Mouse (Mus musculus) hindbrain, embryonic 13.5 days (tissue): Measurements from ENCODE around the gene Gm21103. TPM values are rescaled to one million over a fixed set of nuclear protein-coding genes. Genes with fewer than 3 reads are reported as not detected.
"Not testable (repeated sequence)": the region's sequence is repeated elsewhere in the genome, so short reads cannot be mapped to it uniquely, and the experiment has no call there.

ENCODE experiments used
- ATAC-seq: fragments of 200-750 bp; cut with Nextera tagmentation; 2 replicates; pipeline ENCODE4 v1.8.0; 2017; ENCODE audit warnings: moderate TSS enrichment; ENCODE audit not compliant: low FRiP score
- H3K27ac ChIP-seq: fragments of 300-500 bp; sonication (generic); 2 replicates; pipeline ENCODE4 v1.5.1; 2015; ENCODE audit warnings: inconsistent platforms, mild to moderate bottlenecking, moderate library complexity
- H3K27me3 ChIP-seq: fragments of 300-500 bp; sonication (generic); 2 replicates; pipeline ENCODE4 v1.6.1; 2015; ENCODE audit warnings: mild to moderate bottlenecking, inconsistent platforms
- H3K36me3 ChIP-seq: fragments of 300-500 bp; sonication (generic); 2 replicates; pipeline ENCODE4 v1.6.1; 2015; ENCODE audit warnings: mild to moderate bottlenecking, inconsistent platforms
- H3K4me1 ChIP-seq: fragments of 300-500 bp; sonication (generic); replicated peaks from 2 replicates; pipeline ENCODE4 v1.6.1; 2015; ENCODE audit warnings: inconsistent platforms
- H3K4me2 ChIP-seq: fragments of 300-500 bp; sonication (generic); 2 replicates; pipeline ENCODE4 v1.6.1; 2015; ENCODE audit warnings: inconsistent platforms, mild to moderate bottlenecking, moderate library complexity
- H3K4me3 ChIP-seq: fragments of 300-500 bp; sonication (generic); 2 replicates; pipeline ENCODE4 v1.5.1; 2015; ENCODE audit warnings: mild to moderate bottlenecking, inconsistent platforms
- H3K9ac ChIP-seq: fragments of 300-500 bp; sonication (generic); 2 replicates; pipeline ENCODE4 v1.6.1; 2015; ENCODE audit warnings: mild to moderate bottlenecking, inconsistent platforms
- H3K9me3 ChIP-seq: fragments of 300-500 bp; sonication (generic); 2 replicates; pipeline ENCODE4 v1.6.1; 2016; ENCODE audit warnings: inconsistent platforms
- WGBS: fragments of 180-500 bp; shearing (Covaris S2); methylation state at CpG from one replicate; pipeline ENCODE4 v1.1.7; 2015; 5-methylcytosine and 5-hydroxymethylcytosine counted together
- polyA plus RNA-seq: library from polyadenylated mRNA; unstranded; fragments of >200 nt; fragmentation: Nextera tagmentation; extraction: Ambion mirVana; gene quantifications from 2 replicates; pipeline ENCODE4 v1.2.1, GENCODE M21; 2015

Gm21103 gene
- not detected in 2 replicates for polyA plus RNA-seq

- 78% methylated on average over 2 of the region's 2 CpGs for WGBS
- not testable (repeated sequence) for H3K27me3 ChIP-seq, ATAC-seq, H3K4me2 ChIP-seq, H3K4me3 ChIP-seq, H3K36me3 ChIP-seq, H3K4me1 ChIP-seq, H3K9ac ChIP-seq, H3K27ac ChIP-seq, H3K9me3 ChIP-seq
Measured at GRCm38 (mm10) chr14:6304743-6305142, at the start of gene Gm21103. TSS of gene Gm21103 (minus strand) at chr14:6304843.

- H3K9me3 ChIP-seq, H3K4me2 ChIP-seq, H3K4me1 ChIP-seq, H3K27ac ChIP-seq, H3K4me3 ChIP-seq, H3K36me3 ChIP-seq, H3K27me3 ChIP-seq, H3K9ac ChIP-seq, ATAC-seq: not testable (repeated sequence)
- WGBS = no CpG with 5 or more reads among the region's 10 CpGs
Measured at GRCm38 (mm10) chr14:6343578-6343977, 38.9 kb upstream of the Gm21103 start, which contains the start of gene Gm3618. TSS of gene Gm3618 (minus strand) at chr14:6343678.

- peak within 1 kb of the TSS; percentile 62 for H3K4me2 ChIP-seq
- H3K27ac ChIP-seq = peak within 1 kb of the TSS; percentile 60; the same call in 1 of the 2 replicates
- H3K9me3 ChIP-seq, H3K4me1 ChIP-seq, H3K36me3 ChIP-seq, H3K27me3 ChIP-seq, ATAC-seq: not testable (repeated sequence)
- peak within 1 kb of the TSS; percentile 54 for H3K4me3 ChIP-seq
- H3K9ac ChIP-seq = peak within 1 kb of the TSS; percentile 79
- 2% methylated on average over 38 of the region's 57 CpGs for WGBS
Measured at GRCm38 (mm10) chr14:6286931-6287715, 17.5 kb downstream of the Gm21103 start, which contains the start of gene Gm3411. TSS of gene Gm3411 (minus strand) at chr14:6287250.

Other genes with a start within 250 kb of the Gm21103 start
- gene Gm6337, start 246.6 kb downstream of the Gm21103 start, polyA plus RNA-seq = not detected in 2 replicates
- gene Gm8206, start 210.9 kb downstream of the Gm21103 start, polyA plus RNA-seq = 2.9 and 4.1 TPM in 2 replicates
- 5.2 and 5.6 TPM in 2 replicates for gene Gm3468, start 196.2 kb downstream of the Gm21103 start, polyA plus RNA-seq
- gene Gm3476, start 179.0 kb downstream of the Gm21103 start, polyA plus RNA-seq = not detected in 2 replicates
- not detected in 2 replicates for gene Gm21560, start 85.6 kb downstream of the Gm21103 start, polyA plus RNA-seq
- 6.8 and 7.6 TPM in 2 replicates for gene Gm3411, start 17.6 kb downstream of the Gm21103 start, polyA plus RNA-seq
- gene Gm3618, start 38.8 kb upstream of the Gm21103 start, polyA plus RNA-seq = not detected in 2 replicates
- 0.25 TPM in 1 of 2 replicates, not detected in the other for gene Gm16440, start 85.5 kb upstream of the Gm21103 start, polyA plus RNA-seq
- 3.7 and 4.7 TPM in 2 replicates for gene Gm3591, start 107.6 kb upstream of the Gm21103 start, polyA plus RNA-seq
- gene Gm3594, start 139.8 kb upstream of the Gm21103 start, polyA plus RNA-seq = not detected in 2 replicates
- not detected in 2 replicates for gene Gm8356, start 232.4 kb upstream of the Gm21103 start, polyA plus RNA-seq